Mouse (Mus musculus) neural tube, embryonic 12.5 days (tissue): ENCODE results near the gene Cox11. TPM values are rescaled to one million over a fixed set of nuclear protein-coding genes. Genes with fewer than 3 reads are reported as not detected.

Experiments used
- ATAC-seq: fragments of 200-750 bp; cut with Nextera tagmentation; 2 replicates; pipeline ENCODE4 v1.8.0; 2017; ENCODE audit warnings: low read depth, mild to moderate bottlenecking, moderate TSS enrichment, moderate library complexity; ENCODE audit not compliant: low FRiP score
- H3K27ac ChIP-seq: fragments of 300-500 bp; sonication (generic); 2 replicates; pipeline ENCODE4 v1.5.1; 2016
- H3K27me3 ChIP-seq: fragments of 300-500 bp; sonication (generic); replicated peaks from 2 replicates; pipeline ENCODE4 v1.6.1; 2016; ENCODE audit warnings: mild to moderate bottlenecking
- H3K36me3 ChIP-seq: fragments of 300-500 bp; sonication (generic); 2 replicates; pipeline ENCODE4 v1.6.1; 2016; ENCODE audit warnings: mild to moderate bottlenecking
- H3K4me1 ChIP-seq: fragments of 300-500 bp; sonication (generic); 2 replicates; pipeline ENCODE4 v1.6.1; 2016
- H3K4me2 ChIP-seq: fragments of 300-500 bp; sonication (generic); replicated peaks from 2 replicates; pipeline ENCODE4 v1.6.1; 2016; ENCODE audit warnings: mild to moderate bottlenecking
- H3K4me3 ChIP-seq: fragments of 300-500 bp; sonication (generic); 2 replicates; pipeline ENCODE4 v1.5.1; 2016
- H3K9ac ChIP-seq: fragments of 300-500 bp; sonication (generic); 2 replicates; pipeline ENCODE4 v1.6.1; 2016; ENCODE audit warnings: mild to moderate bottlenecking
- H3K9me3 ChIP-seq: fragments of 300-500 bp; sonication (generic); 2 replicates; pipeline ENCODE4 v1.6.1; 2016; ENCODE audit warnings: mild to moderate bottlenecking
- WGBS: fragments of 180-500 bp; shearing (Covaris S2); methylation state at CpG from one replicate; pipeline ENCODE4 v1.1.7; 2016; 5-methylcytosine and 5-hydroxymethylcytosine counted together
- polyA plus RNA-seq: library from polyadenylated mRNA; unstranded; fragments of >200 nt; fragmentation: Nextera tagmentation; extraction: Ambion mirVana; gene quantifications from 2 replicates; pipeline ENCODE4 v1.2.1, GENCODE M21; 2016

The Cox11 gene
- polyA plus RNA-seq: 40.1 and 41.2 TPM in 2 replicates

GRCm38 (mm10) chr11:90637440-90638311, at the start of gene Cox11, which contains the start of gene Stxbp4:
Cox11 (plus strand) TSS chr11:90638173.
Stxbp4 (minus strand) TSS chr11:90638084.
- H3K4me1 ChIP-seq: peaks cover 12% of the 10 kb centered on the region
- WGBS: under 1% methylated on average over 48 of the region's 48 CpGs
- no peaks in the 10 kb centered on the region for H3K27me3 ChIP-seq
- H3K9me3 ChIP-seq: no peaks in the 10 kb centered on the region
- peak within 1 kb of the TSS; percentile 98 for H3K9ac ChIP-seq
- peak within 1 kb of the TSS; percentile 70 for H3K4me2 ChIP-seq
- H3K27ac ChIP-seq: peak within 1 kb of the TSS; percentile 83
- ATAC-seq: peak; percentile 95
- peaks cover 15% of the 10 kb centered on the region for H3K36me3 ChIP-seq
- peak within 1 kb of the TSS; percentile 97 for H3K4me3 ChIP-seq

- H3K36me3 ChIP-seq: peaks cover 30% of the 10 kb centered on the region
- H3K27ac ChIP-seq: no peak overlapping the region
- no peak overlapping the region for H3K4me3 ChIP-seq
- H3K9ac ChIP-seq: no peak overlapping the region
- 0 out of 2 replicates have a peak, but pooled peaks cover 4% of the 10 kb centered on the region for H3K9me3 ChIP-seq
- no peak overlapping the region for H3K4me2 ChIP-seq
- no peaks in the 10 kb centered on the region for H3K4me1 ChIP-seq
- ATAC-seq: no peak
- 96% methylated on average over 1 of the region's 1 CpGs for WGBS
- no peaks in the 10 kb centered on the region for H3K27me3 ChIP-seq
These were observed 47.0 kb upstream of the Cox11 start for GRCm38 (mm10) chr11:90590996-90591395.

- Histone ChIP-seq H3K4me3 (no peak overlapping the region), H3K36me3 (peaks cover 38% of the 10 kb centered on the region)
These were observed 42.1 kb upstream of the Cox11 start for GRCm38 (mm10) chr11:90595826-90596225.

GRCm38 (mm10) chr11:90603066-90603465, 34.9 kb upstream of the Cox11 start:
- Histone ChIP-seq H3K9ac (no peak overlapping the region), H3K4me1 (no peaks in the 10 kb centered on the region), H3K27me3 (no peaks in the 10 kb centered on the region), H3K27ac (no peak overlapping the region), H3K4me3 (no peak overlapping the region), H3K36me3 (peaks cover 34% of the 10 kb centered on the region), H3K9me3 (no peaks in the 10 kb centered on the region), H3K4me2 (no peak overlapping the region)
- 100% methylated on average over 2 of the region's 2 CpGs for WGBS
- ATAC-seq: no peak

More at GRCm38 (mm10) chr11:90595826-90596225, 42.1 kb upstream of the Cox11 start:
- 96% methylated on average over 1 of the region's 1 CpGs for WGBS
- H3K9me3 ChIP-seq: 0 out of 2 replicates have a peak, but pooled peaks cover 4% of the 10 kb centered on the region
- H3K27me3 ChIP-seq: no peaks in the 10 kb centered on the region
- H3K4me1 ChIP-seq: no peaks in the 10 kb centered on the region
- no peak for ATAC-seq
- H3K27ac ChIP-seq: no peak overlapping the region
- H3K9ac ChIP-seq: no peak overlapping the region
- H3K4me2 ChIP-seq: no peak overlapping the region

GRCm38 (mm10) chr11:90612118-90612517, 25.9 kb upstream of the Cox11 start:
- ATAC-seq: no peak
- no peaks in the 10 kb centered on the region for H3K27me3 ChIP-seq
- H3K36me3 ChIP-seq: peaks cover 10% of the 10 kb centered on the region
- no peaks in the 10 kb centered on the region for H3K9me3 ChIP-seq
- H3K9ac ChIP-seq: no peak overlapping the region
- no peaks in the 10 kb centered on the region for H3K4me1 ChIP-seq
- no peak overlapping the region for H3K27ac ChIP-seq
- no peak overlapping the region for H3K4me3 ChIP-seq
- H3K4me2 ChIP-seq: no peak overlapping the region

- H3K4me1 ChIP-seq: no peaks in the 10 kb centered on the region
- H3K9ac ChIP-seq: no peak overlapping the region
- no peak overlapping the region for H3K4me3 ChIP-seq
- ATAC-seq: no peak
- H3K9me3 ChIP-seq: no peaks in the 10 kb centered on the region
- H3K27ac ChIP-seq: no peak overlapping the region
- no peaks in the 10 kb centered on the region for H3K27me3 ChIP-seq
- peaks cover 18% of the 10 kb centered on the region for H3K36me3 ChIP-seq
- no peak overlapping the region for H3K4me2 ChIP-seq
- 95% methylated on average over 6 of the region's 6 CpGs for WGBS
These were observed 23.2 kb upstream of the Cox11 start for GRCm38 (mm10) chr11:90614743-90615142.

GRCm38 (mm10) chr11:90616431-90616830, 21.5 kb upstream of the Cox11 start:
- no peaks in the 10 kb centered on the region for H3K9me3 ChIP-seq
- H3K36me3 ChIP-seq: peaks cover 18% of the 10 kb centered on the region
- no peak overlapping the region for H3K9ac ChIP-seq
- no peaks in the 10 kb centered on the region for H3K27me3 ChIP-seq
- no peak overlapping the region for H3K4me2 ChIP-seq
- no peak for ATAC-seq
- no peaks in the 10 kb centered on the region for H3K4me1 ChIP-seq
- H3K4me3 ChIP-seq: no peak overlapping the region
- no peak overlapping the region for H3K27ac ChIP-seq

- ATAC-seq: no peak
- H3K4me2 ChIP-seq: no peak overlapping the region
- no peaks in the 10 kb centered on the region for H3K27me3 ChIP-seq
- WGBS: 89% methylated on average over 12 of the region's 12 CpGs
- H3K9me3 ChIP-seq: no peaks in the 10 kb centered on the region
- H3K36me3 ChIP-seq: peaks cover 12% of the 10 kb centered on the region
- H3K4me3 ChIP-seq: no peak overlapping the region
- H3K27ac ChIP-seq: no peak overlapping the region
- H3K4me1 ChIP-seq: no peaks in the 10 kb centered on the region
- no peak overlapping the region for H3K9ac ChIP-seq
These were observed 15.9 kb upstream of the Cox11 start for GRCm38 (mm10) chr11:90622044-90622443.

- Histone ChIP-seq H3K27ac (no peak overlapping the region), H3K9me3 (no peaks in the 10 kb centered on the region), H3K4me1 (no peaks in the 10 kb centered on the region), H3K4me3 (no peak overlapping the region), H3K36me3 (peaks cover 12% of the 10 kb centered on the region), H3K27me3 (no peaks in the 10 kb centered on the region), H3K4me2 (no peak overlapping the region), H3K9ac (no peak overlapping the region)
- ATAC-seq: no peak
- WGBS: 90% methylated on average over 7 of the region's 7 CpGs
These were observed 15.5 kb upstream of the Cox11 start for GRCm38 (mm10) chr11:90622500-90622899.

- Histone ChIP-seq H3K4me2 (no peak overlapping the region), H3K4me1 (no peaks in the 10 kb centered on the region), H3K27ac (no peak overlapping the region)
These were observed 14.5 kb upstream of the Cox11 start for GRCm38 (mm10) chr11:90623477-90623876.

GRCm38 (mm10) chr11:90625174-90625573, 12.8 kb upstream of the Cox11 start:
- Histone ChIP-seq H3K36me3 (no peaks in the 10 kb centered on the region), H3K4me1 (no peaks in the 10 kb centered on the region), H3K27ac (no peak overlapping the region), H3K27me3 (no peaks in the 10 kb centered on the region), H3K9me3 (no peaks in the 10 kb centered on the region), H3K4me3 (no peak overlapping the region), H3K4me2 (no peak overlapping the region), H3K9ac (no peak overlapping the region)
- 94% methylated on average over 1 of the region's 1 CpGs for WGBS
- ATAC-seq: no peak

More at GRCm38 (mm10) chr11:90623477-90623876, 14.5 kb upstream of the Cox11 start:
- WGBS: 63% methylated on average over 6 of the region's 6 CpGs
- no peak overlapping the region for H3K9ac ChIP-seq
- peaks cover 3% of the 10 kb centered on the region; the same call in 1 of the 2 replicates for H3K36me3 ChIP-seq
- no peak for ATAC-seq
- H3K27me3 ChIP-seq: no peaks in the 10 kb centered on the region
- no peaks in the 10 kb centered on the region for H3K9me3 ChIP-seq
- no peak overlapping the region for H3K4me3 ChIP-seq

- no peak overlapping the region for H3K4me3 ChIP-seq
- no peaks in the 10 kb centered on the region for H3K36me3 ChIP-seq
- 86% methylated on average over 1 of the region's 1 CpGs for WGBS
- ATAC-seq: no peak
- no peak overlapping the region for H3K27ac ChIP-seq
- no peak overlapping the region for H3K4me2 ChIP-seq
- no peaks in the 10 kb centered on the region for H3K9me3 ChIP-seq
- no peak overlapping the region for H3K9ac ChIP-seq
- no peaks in the 10 kb centered on the region for H3K27me3 ChIP-seq
- H3K4me1 ChIP-seq: no peaks in the 10 kb centered on the region
These were observed 10.2 kb upstream of the Cox11 start for GRCm38 (mm10) chr11:90627751-90628150.
